Mouse (Mus musculus) layer of hippocampus, adult 11-12 months (tissue): Measurements from ENCODE around the gene Zcchc10.
"Not testable (repeated sequence)": the region's sequence is repeated elsewhere in the genome, so short reads cannot be mapped to it uniquely, and the experiment has no call there.

Experiments
- DNase-seq: peaks from one replicate; pipeline ENCODE4 v3.0.0; 2022; ENCODE audit warnings: low spot score

Gene Zcchc10

DNA sequence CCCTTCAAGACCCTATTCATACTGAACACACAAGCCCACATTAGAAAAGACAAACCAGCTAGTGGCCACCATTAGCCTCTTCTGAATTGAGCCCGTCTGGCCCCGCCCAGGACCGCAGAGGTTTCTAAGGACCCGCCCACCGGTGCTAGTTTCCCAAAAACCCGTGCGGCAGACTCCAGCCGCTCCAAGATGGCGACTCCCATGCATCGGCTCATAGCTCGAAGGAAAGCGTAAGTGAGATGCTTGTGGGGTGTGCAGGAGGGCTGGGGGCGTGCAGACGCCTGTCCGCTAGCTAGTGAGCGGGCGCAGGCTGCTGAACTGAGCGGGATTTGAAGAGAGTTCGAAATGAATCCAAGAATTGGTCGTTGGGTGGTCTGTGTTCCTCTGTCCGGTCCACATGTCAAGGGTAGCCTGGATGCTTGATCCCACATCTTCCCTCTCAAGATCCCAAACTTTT, at the start of gene Zcchc10:
TSS of gene Zcchc10 (plus strand) at position 168 of the 457 bp plus-strand sequence.
- DNase-seq, result peak; percentile 90

- no peak for DNase-seq
These were observed 49.1 kb upstream of the Zcchc10 start for GRCm38 (mm10) chr11:53275358-53275757.

DNA sequence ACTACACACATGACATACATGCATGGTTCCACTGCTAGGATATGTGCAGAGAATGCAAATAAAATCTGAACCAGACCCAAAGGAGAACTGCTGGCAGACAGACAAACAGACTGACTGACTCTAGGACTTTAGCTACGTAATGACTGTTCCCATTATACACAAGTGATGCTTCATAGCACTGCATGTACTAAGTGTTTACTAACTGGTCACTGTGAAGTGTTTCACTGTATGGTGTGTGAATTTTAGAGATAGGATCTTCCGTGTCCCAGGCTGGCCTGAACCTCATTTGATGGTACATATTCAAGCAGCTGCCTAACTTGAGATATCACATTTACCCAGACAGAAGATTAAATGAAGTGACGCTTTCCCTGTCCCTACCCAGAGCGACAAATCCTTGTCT, 46.1 kb upstream of the Zcchc10 start:
- DNase-seq, result no peak

DNA sequence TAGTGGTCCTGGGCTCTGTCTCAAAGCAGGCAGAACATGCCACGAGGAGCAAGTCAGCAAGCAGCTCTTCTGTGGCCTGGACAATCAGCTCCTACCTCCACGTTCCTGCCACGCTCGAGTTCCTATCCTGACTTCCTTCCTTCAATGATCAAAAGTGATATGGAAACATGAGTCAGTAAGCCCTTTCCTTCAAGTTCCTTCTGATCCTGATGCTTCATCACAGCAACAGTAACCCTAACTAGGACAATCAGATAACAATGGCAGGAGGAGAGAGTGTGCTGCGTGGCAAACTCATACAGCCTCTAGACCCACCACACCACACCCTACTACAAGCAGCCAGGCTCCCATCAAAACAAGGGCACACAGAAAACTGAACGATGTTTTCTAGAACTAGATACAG, 38.6 kb upstream of the Zcchc10 start:
- no peak for DNase-seq

GRCm38 (mm10) chr11:53290187-53290586, 34.3 kb upstream of the Zcchc10 start:
- not testable (repeated sequence) for DNase-seq

- DNase-seq, result no peak
These were observed 33.6 kb upstream of the Zcchc10 start for GRCm38 (mm10) chr11:53290871-53291270.

GRCm38 (mm10) chr11:53294441-53294840, 30.0 kb upstream of the Zcchc10 start:
- DNase-seq, result no peak

DNA sequence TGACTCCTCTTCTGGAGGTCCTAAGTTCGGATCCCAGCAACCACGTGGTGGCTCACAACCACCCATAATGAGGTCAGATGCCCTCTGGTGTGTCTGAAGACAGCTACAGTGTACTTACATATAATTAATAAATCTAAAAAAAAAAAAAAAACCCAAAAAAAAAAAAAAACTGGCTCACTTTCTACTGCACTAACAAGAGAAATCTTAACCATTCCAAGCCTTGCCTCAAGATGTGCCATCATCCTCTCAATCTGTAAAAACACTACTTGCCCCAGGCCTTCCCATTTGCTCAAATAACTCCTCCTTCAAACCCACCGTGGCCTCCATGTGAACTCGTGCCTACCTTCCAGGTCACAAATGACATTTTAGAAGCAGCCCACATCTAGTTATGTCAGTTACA, 27.6 kb upstream of the Zcchc10 start:
- DNase-seq, result no peak

- DNase-seq, result no peak
These were observed 26.3 kb upstream of the Zcchc10 start for GRCm38 (mm10) chr11:53297947-53298860.

DNA sequence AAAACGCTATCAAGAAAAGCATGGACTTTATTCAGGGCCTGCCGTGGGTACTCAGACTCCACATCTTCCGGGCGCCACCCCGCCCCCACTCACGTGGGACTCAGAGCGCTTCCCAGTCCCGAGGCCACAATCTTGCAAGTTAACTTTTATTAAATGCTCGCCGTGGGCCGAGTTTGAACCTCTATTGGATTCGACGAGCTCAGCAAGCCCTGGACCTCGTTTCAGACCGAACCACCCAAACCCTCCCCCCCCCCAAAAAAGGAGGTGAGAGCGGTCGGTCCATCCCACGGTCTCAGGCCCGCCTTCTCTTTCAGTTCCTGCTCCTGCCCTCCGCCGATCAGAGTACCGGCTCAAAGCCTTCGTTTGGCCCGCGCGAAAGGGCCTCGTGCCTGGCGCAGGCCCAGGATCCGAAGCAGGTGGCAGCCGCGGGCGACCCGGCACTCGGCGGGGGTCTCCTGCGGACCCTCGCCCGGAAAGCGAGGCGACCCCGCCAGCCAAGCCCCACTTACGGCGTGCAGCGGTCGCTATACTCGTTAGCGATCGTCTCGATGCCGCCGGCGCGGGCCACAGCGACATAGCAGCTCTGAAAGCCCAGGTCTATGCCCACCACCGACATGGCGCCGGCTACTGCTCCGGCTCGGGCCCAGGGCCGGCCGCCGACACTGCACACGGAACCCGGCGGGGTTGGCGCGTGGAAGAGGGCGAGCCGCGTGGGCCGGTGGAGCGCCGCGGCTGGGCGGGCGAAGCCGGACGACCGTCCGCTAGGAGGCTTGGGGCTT, 24.7 kb upstream of the Zcchc10 start:
- DNase-seq, result peak; percentile 64

GRCm38 (mm10) chr11:53300330-53301166, 23.9 kb upstream of the Zcchc10 start, which contains the start of gene Hspa4:
Hspa4 (minus strand) TSS chr11:53300457.
- DNase-seq, result peak; percentile 98

GRCm38 (mm10) chr11:53301167-53301515, 23.3 kb upstream of the Zcchc10 start:
- DNase-seq, result no peak

GRCm38 (mm10) chr11:53304044-53304840, 20.2 kb upstream of the Zcchc10 start:
- no peak for DNase-seq

DNA sequence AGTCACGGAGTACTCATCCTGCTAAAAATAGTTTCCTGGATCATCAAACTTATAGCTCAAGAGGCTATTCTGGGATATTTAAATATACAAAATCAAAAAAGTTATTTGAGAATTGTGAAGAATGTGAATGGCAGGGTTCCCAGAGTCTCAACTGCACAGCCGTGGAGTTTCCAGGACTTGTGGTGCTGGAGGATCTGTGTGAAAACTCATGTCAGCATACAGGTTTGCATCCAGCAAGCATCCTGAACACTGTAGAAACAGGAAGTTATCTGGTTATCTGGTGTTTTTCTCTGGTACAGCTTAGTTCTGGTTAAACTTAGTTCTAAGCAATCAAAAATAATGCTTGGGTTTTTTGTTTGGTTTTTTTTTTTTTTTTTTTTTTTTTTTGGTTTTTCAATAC, 17.5 kb upstream of the Zcchc10 start:
- DNase-seq, result no peak

- DNase-seq, result no peak
These were observed 16.9 kb upstream of the Zcchc10 start for GRCm38 (mm10) chr11:53307558-53308065.

DNA sequence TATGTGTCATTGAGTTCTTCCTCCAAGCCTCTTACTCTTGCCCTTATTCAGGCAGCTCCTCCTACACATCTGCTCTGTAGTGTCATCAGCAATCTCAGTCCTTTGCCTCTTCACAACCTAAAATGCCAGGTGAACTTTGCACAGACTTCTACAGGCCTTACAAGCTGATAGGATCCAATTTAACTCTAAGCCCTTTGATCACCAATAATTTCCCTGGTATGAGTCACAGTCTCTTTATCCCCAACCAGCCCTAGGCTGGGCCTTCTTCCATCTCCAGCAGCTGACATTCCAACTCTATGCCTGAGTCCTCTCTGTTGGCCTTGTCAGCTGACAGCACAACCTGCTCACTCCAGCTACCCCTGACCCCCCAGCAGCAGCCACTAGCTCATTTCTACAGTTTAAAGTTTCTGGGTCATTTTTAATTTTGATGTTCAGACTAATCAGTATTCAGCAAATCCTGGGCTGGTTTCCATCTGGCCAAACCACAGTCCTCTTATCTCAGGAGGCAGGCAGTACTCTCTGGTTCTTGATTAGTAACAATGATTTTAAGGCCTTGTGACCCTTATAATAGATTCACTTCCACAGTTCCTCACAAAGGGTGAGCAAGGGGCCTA, 16.1 kb upstream of the Zcchc10 start:
- DNase-seq, result no peak

DNA sequence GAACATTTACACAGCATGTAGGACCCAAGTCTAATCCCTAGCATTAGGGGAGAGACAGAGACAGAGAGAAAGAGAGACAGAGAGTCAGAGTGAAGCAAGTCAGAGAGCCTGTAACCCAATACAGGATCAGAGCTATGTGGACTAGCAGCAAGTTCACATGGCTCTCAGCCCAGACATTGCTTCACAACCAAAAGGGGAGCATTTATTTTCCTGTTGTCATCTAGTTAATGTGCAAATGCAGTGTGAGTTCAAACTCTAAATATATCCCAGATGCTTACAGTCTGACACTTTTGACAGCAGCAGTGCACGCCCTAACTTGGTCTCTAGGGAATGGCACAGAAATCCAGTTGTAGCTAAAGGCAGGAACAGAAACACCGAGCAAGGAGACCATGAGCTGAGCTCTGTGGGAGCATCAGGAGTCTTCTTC, 15.6 kb upstream of the Zcchc10 start:
- no peak for DNase-seq

- DNase-seq, result no peak
These were observed 13.1 kb upstream of the Zcchc10 start for GRCm38 (mm10) chr11:53311385-53311784.

DNA sequence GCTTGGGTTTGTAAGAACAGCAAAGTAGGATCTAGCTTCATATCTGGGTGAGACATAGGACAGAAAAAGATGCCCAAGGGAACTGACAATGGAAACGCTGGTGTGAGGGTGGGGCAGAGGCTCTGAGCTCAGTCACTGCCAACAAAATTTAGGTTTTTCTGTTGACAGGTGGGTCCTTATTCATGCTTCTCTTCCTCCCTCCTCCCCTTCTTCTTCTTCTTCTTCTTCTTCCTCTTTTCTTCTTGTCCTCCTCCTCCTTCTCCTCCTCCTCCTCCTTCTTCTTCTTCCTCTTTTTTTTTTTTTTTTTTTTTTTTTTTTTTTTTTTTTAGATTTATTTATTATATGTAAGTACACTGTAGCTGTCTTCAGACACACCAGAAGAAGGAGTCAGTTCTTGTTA, 11.7 kb upstream of the Zcchc10 start:
- not testable (repeated sequence) for DNase-seq

DNA sequence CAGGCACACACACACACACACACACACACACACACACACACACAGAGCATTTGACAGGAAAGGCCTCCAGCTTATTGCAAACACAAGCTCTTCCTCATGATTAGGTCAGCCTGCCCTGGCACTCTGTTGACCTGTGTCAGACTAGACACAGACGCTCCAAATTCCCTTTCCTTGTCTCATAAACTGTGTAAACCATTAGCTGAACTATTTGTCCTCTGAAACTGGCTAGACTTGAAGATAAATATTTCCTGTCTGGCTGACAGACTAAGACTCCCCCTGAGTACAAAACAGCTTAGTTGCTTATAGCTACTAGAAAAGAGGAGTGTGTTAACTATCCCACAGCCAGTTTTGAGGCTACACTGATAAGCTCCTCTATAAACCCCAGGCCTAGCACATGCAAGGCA, 9.7 kb upstream of the Zcchc10 start:
- DNase-seq, result no peak
